Mouse (Mus musculus): Measurements from ENCODE around the gene Vmn1r195. TPM values are rescaled to one million over a fixed set of nuclear protein-coding genes. Genes with fewer than 3 reads are reported as not detected.

Vmn1r195 gene
- polyA plus RNA-seq (2017; shearing (Covaris generic)): not detected

GRCm38 (mm10) chr13:22270222-22270621, at the start of gene Vmn1r195:
Vmn1r195 (plus strand) TSS chr13:22270522.

DNA sequence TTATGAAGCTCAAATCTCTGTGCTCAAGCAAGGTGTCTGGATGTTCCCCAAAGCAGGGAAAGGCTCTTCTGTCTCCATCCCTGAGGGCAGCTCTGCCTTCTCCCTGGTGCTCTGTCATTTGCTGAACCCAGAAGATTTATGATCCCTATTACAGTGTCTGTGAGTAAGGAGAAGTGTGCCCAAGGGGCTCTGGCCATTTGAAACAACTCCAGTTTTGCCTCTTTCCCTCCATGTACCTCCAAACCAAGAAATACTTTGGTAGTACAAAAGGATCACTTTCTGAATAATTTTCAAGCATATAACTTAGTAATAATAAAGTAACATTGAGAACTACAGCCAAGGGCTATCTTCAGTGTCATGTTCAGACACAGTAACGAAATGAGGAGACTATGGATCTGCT, 47.3 kb upstream of the Vmn1r195 start, which contains the start of gene Vmn1r193:
Vmn1r193 (minus strand) TSS at position 101 of the 400 bp plus-strand sequence.

GRCm38 (mm10) chr13:22243915-22244314, 26.4 kb upstream of the Vmn1r195 start, which contains the start of gene Vmn1r194:
Vmn1r194 (plus strand) TSS chr13:22244215.

GRCm38 (mm10) chr13:22289620-22290019, 19.3 kb downstream of the Vmn1r195 start, which contains the start of gene Vmn1r196:
Vmn1r196 (plus strand) TSS chr13:22289920.

DNA sequence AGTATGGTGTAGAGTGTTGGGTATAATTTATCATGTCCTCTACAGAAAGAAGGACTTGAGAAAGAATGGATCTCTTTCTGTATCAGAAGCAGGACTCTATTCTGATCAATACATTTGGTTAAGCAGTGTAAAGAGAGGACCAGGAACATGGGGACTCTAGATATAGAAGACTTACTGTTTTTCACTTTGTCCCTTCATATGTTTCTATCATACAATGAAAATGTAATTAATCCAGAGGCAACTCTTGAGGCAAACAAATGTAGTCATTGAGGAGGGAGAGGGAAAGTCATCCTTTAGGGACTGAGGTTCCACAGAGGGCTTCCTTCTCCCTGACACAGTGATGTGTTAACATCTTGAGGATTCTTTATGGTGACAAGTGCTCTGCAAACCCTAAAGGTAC, 54.0 kb downstream of the Vmn1r195 start, which contains the start of gene Vmn1r197:
Vmn1r197 (plus strand) TSS at position 301 of the 400 bp plus-strand sequence.

Other genes with a start within 250 kb of the Vmn1r195 start
- gene Hist1h2ah, start 235.0 kb upstream of the Vmn1r195 start, polyA plus RNA-seq (2017; shearing (Covaris generic)): not detected
- not detected for gene Hist1h2bk, start 234.7 kb upstream of the Vmn1r195 start, polyA plus RNA-seq (2017; shearing (Covaris generic))
- 10.6 TPM for gene Hist1h4i, start 229.2 kb upstream of the Vmn1r195 start, polyA plus RNA-seq (2017; shearing (Covaris generic))
- gene Hist1h2ag, start 227.6 kb upstream of the Vmn1r195 start, polyA plus RNA-seq (2017; shearing (Covaris generic)): not detected
- 2.5 TPM for gene Hist1h2bj, start 227.3 kb upstream of the Vmn1r195 start, polyA plus RNA-seq (2017; shearing (Covaris generic))
- not detected for gene Vmn1r188, start 186.1 kb upstream of the Vmn1r195 start, polyA plus RNA-seq (2017; shearing (Covaris generic))
- gene Vmn1r189, start 164.7 kb upstream of the Vmn1r195 start, polyA plus RNA-seq (2017; shearing (Covaris generic)): not detected
- gene Vmn1r191, start 86.6 kb upstream of the Vmn1r195 start, polyA plus RNA-seq (2017; shearing (Covaris generic)): not detected
- gene Vmn1r192, start 79.4 kb upstream of the Vmn1r195 start, polyA plus RNA-seq (2017; shearing (Covaris generic)): not detected
- not detected for gene Vmn1r193, start 47.4 kb upstream of the Vmn1r195 start, polyA plus RNA-seq (2017; shearing (Covaris generic))
- not detected for gene Vmn1r194, start 26.3 kb upstream of the Vmn1r195 start, polyA plus RNA-seq (2017; shearing (Covaris generic))
- gene Vmn1r196, start 19.4 kb downstream of the Vmn1r195 start, polyA plus RNA-seq (2017; shearing (Covaris generic)): not detected
- gene Vmn1r197, start 54.1 kb downstream of the Vmn1r195 start, polyA plus RNA-seq (2017; shearing (Covaris generic)): not detected
- gene Vmn1r198, start 79.8 kb downstream of the Vmn1r195 start, polyA plus RNA-seq (2017; shearing (Covaris generic)): not detected
- not detected for gene Vmn1r199, start 109.3 kb downstream of the Vmn1r195 start, polyA plus RNA-seq (2017; shearing (Covaris generic))
- not detected for gene Vmn1r200, start 119.9 kb downstream of the Vmn1r195 start, polyA plus RNA-seq (2017; shearing (Covaris generic))
- gene Vmn1r201, start 201.4 kb downstream of the Vmn1r195 start, polyA plus RNA-seq (2017; shearing (Covaris generic)): not detected
- not detected for gene Vmn1r202, start 234.9 kb downstream of the Vmn1r195 start, polyA plus RNA-seq (2017; shearing (Covaris generic))
- gene Vmn1r203, start 247.6 kb downstream of the Vmn1r195 start, polyA plus RNA-seq (2017; shearing (Covaris generic)): 0.09 TPM

Measured in naive thymus-derived CD4-positive, alpha-beta T cell, adult 5 months (primary cell).